Mouse (Mus musculus): Measurements from ENCODE around the gene Gad2.

- TF ChIP-seq CTCF (IDR thresholded peaks at IDR 0.05; ENCODE audit: low read depth) = no peak
- no peak for TF ChIP-seq EP300 (IDR thresholded peaks at IDR 0.05; ENCODE audit: low read depth)
Measured at GRCm38 (mm10) chr2:22679944-22680343, 57.9 kb downstream of the Gad2 start.

Data from heart, postnatal 0 days (tissue).